Mouse (Mus musculus): ENCODE data around the gene Icam2.

DNA sequence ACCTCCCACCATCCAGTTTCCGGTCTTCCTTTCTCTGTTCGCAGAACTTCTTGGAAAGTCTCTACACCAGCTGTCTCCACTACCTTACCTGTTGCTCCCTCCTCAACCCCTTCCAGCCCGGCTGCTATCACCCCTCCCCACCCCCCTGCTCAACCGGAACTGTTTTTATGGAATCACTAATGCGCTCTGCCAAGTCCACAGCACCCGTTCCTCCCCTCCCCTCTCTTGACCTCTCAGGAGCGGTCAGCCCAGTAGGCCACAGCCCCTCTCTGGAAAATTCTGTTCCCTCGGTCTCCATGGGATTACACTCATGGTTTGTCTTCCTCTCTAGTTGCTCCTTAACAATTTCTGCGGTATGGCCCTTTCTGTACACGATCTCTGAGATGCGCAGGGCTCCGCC is 34.7 kb downstream of the Icam2 start, which contains the start of gene Scn4a:
- no peak for TF ChIP-seq CTCF (conservative IDR thresholded peaks at IDR 0.05; ENCODE audit: low read length)
- no peak for TF ChIP-seq NANOG (IDR thresholded peaks at IDR 0.05; ENCODE audit: borderline replicate concordance, low read length)
